Mouse (Mus musculus): Measurements from ENCODE around the gene Klhl40.

Klhl40 gene

DNA sequence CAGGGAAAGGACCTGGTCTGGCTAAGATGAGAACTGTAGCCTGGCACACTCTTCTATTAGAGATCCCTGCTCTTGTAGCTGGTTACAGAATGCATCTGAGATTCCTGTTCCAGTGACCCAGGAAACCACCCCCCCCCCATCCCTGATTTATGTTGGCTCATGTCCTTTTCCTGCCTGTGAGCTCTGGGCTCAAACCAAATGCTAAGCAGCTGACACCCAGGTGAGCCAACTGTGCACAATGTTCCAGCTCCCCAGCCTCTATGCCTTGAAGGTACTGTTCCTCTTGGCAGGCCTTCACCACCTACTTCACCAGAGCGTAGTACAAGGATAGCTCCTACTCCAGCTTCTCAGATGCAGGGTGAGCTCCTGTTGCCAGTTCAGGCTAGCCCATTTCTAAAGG lies 45.6 kb downstream of the Klhl40 start:
- DNase-seq (ENCODE audit: low spot score in 2 of 2), result no peak

GRCm38 (mm10) chr9:121823991-121824390 lies 46.6 kb downstream of the Klhl40 start:
- DNase-seq (ENCODE audit: low spot score in 2 of 2), result peak in 1 of 2 experiments; percentile 54

DNA sequence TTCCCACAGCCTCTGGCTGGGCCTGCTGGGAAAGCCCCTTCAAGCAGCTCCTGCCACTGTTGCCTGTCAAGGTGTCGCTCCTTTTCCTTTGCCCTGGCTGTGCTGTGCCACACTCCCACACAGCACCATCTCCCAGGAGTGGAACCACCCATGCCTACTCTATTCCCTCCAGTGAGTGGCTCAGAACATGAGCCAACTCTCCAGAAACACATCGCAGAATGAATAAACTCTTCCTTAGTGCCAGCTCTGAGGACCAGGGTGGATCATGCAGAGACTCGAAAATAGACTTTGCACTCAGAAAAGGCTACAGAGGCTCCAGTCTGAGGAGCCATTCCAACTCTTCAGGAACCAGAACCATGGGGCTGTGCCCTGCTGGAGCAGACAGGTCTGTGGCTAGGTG lies 48.9 kb downstream of the Klhl40 start:
- no peak for DNase-seq (ENCODE audit: low spot score in 2 of 2)

DNA sequence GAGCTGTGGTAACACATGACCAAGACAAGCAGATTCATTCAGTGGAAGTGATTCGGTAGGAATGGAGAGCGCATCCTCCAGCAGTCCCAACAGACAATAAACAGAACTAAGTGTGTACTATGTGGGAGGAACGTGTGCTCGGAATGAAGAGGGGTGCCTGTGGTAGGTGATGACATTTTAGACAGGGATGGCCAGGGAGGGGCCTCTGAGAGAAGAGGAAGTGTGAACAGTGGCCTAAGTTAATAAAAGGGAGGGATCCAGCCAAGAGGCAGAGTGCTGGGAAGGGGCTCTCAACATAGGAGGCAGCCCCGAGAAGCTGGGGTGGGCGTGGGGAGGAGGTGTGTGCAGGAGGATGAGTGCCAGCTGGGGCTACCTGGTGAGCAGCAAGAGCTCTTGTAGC lies 50.9 kb downstream of the Klhl40 start:
- no peak for DNase-seq (ENCODE audit: low spot score in 2 of 2)

DNA sequence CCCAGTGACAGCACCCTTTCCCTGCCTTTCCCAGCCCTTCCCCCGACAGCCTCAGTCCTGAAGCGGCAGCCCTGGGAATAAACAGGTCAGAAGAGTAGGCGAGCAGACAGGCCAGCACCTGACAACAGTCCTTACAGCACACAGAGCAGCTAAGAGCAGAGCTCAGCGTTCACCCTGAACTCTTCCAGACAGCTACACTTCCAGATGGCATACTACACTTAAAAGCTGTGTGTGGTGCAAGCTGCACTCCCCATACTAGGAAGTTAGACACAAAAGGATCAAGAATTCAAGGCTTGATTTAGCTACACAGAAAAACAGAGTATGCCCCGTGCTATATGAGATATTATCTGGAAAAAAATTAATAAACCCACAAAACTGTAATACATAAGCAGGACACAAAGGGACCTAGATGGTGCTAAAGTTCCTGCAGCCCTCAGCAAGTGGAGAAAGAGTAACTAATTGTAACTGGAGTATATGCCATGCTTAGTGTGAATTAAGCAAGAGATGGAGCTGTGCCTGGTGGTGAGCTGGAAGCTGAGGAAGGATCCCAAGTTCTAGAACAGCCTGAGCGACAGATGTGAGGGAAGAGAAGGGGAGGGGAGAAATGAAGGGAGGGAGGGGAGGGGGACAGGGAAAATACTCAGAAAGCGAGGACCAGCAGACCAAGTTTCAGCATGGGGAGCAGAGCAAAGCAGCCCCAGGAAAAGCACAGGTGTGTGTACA lies 52.0 kb downstream of the Klhl40 start:
- DNase-seq (ENCODE audit: low spot score in 2 of 2), result no peak

DNA sequence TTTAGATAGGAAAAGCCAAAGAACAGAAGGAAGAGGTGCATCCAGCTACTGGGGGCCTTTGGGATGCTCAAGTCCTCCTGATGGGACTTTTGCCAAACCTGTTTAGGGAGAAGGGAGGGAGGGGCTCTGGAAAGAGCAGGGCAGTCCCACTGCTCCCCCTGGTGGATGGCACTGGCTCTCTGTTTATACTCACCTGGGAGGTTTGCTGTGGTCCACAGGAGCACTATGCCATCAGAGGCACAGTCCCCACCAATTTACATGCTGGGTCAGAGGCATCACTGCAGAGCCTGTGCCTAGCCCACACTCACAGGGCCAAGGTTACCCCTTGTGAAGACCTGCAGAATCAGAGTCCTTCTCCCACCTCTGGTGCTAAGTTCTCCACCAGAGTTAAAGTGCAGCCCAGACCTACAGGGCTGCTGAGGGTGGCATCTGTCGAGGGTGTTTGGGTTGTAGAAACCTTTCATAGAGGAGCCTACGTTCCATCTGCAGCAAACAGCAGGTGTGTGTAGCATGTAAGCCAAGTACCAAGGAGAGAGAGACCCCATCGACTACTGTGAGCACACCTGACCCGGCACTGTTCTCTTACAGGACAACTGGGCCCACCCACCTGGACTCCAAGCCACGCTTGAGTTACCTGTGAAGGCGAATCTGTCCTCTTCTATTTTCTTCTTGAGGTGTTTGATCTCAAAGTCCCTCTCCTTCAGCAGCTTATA lies 53.0 kb downstream of the Klhl40 start:
- peak in 1 of 2 experiments; percentile 42 for DNase-seq (ENCODE audit: low spot score in 2 of 2)

DNA sequence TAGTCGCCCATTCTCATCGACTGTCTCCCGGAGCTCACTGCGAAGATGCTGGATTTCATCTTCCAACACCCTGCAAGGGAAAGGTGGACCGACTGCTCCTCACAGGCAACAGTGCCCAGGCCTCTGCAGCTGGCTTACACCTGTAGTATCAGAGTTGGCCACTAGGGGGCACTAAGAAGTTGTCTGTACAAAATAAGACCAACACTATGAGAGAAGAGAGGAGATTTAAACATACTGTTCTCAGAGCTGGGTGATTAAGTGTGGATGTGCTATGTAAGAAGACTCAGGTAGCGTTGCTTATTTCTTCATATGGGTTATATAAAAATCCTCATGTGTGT lies 53.5 kb downstream of the Klhl40 start:
- DNase-seq (ENCODE audit: low spot score in 2 of 2), result peak; percentile 67 to 88

Data from cerebellum, postnatal 4 days (tissue).